Mouse (Mus musculus) gastrocnemius, adult 2 months (tissue): Measurements from ENCODE around the gene Gm14322. TPM values are rescaled to one million over a fixed set of nuclear protein-coding genes. Genes with fewer than 3 reads are reported as not detected.
"Not testable (repeated sequence)": the region's sequence is repeated elsewhere in the genome, so short reads cannot be mapped to it uniquely, and the experiment has no call there.

ENCODE experiments used
- DNase-seq: peaks from one replicate; pipeline ENCODE4 v3.0.0; 2022
- H3K27ac ChIP-seq: fragments of 200-600 bp; 2 replicates; pipeline ENCODE4 v1.8.1; 2022; ENCODE audit warnings: mild to moderate bottlenecking
- H3K4me3 ChIP-seq: fragments of 200-600 bp; 2 replicates; pipeline ENCODE4 v1.8.1; 2022; ENCODE audit warnings: mild to moderate bottlenecking, moderate library complexity
- intact Hi-C: fragments of 180-260 bp; cut with DNase I; formaldehyde crosslinking; loops from one replicate; pipeline ENCODE4 v1.15.1; 2025
- long read RNA-seq, 2 experiments: library from polyadenylated mRNA; stranded (forward); transcript quantifications; one replicate each; pipeline ENCODE4 v2.0.0; 2021
- total RNA-seq, 2 experiments: library from RNA; stranded (reverse); gene quantifications; 2 replicates each; pipeline ENCODE4 v1.2.3; 2021

The Gm14322 gene
- 10 to 100 TPM; 28.9 to 31.3 TPM for total RNA-seq
- long read RNA-seq, experiment 1, transcript Gm14322-203 (6 exons, 744 nt), result major isoform, 8 of 41 reads
- long read RNA-seq, experiment 1, partial matches to known transcripts, result 3 of 41 reads
- long read RNA-seq, experiment 1, other reads (novel, unspliced or antisense), result 30 of 41 reads
- long read RNA-seq, experiment 2, transcript Gm14322-203 (6 exons, 744 nt), result major isoform, 12 of 39 reads
- long read RNA-seq, experiment 2, partial matches to known transcripts, result 17 of 39 reads
- long read RNA-seq, experiment 2, other reads (novel, unspliced or antisense), result 10 of 39 reads

DNA sequence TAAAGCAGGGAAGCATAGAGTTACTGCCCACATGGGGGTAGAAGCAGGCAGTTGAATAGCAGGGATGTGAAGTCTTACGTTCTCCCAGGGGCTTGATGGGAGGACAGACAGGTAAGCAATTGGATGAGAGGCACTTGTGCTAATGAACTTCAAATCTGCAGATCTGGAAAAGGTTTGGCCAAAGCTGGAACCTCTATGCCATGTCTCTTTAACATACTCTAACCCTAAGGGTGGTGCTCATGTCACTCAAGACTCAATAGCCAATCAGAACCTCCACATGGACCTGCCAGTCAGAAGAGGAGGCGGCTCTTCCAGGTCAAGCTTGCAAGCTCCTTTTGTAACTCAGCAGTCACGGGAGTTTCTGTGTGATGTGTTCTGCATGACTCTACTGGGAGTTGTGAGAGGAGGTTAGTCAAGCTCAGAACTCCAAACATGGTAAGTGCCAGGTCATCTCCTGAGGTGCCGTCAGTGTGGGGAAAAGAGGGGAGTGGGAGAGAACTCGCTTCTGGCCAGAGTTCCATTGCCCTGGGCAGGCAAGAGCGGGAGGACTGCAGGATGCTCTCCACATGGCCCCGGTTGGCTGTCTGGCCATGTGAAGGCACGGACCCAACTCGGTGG, at the start of gene Gm14322:
Gm14322 (plus strand) TSS at position 348 of the 618 bp plus-strand sequence.
- Histone ChIP-seq H3K27ac (peak within 1 kb of the TSS; percentile 3; the same call in 1 of the 2 replicates), H3K4me3 (peak within 1 kb of the TSS; percentile 66)
- DNase-seq, result peak; percentile 39
- intact Hi-C loops, result not testable (repeated sequence)

DNA sequence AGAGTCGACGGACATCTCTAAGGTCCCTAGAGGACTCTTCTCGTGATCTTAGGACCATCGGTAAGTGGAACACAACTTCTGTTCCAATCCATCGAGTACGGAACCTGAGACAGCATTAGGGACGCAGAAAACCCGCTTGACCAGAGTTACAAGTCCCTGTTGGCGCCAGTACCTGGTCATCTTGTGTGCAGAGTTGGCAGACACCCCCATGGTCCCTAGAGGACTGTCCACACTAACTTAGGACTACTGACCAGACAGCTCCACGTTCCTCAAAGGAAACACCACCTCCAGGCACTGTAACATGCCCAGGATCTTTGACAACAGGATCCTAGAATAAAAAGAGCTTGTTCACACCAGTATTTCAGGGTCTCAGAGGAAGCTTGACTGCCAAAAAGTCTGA, 17.6 kb upstream of the Gm14322 start:
- H3K4me3 ChIP-seq, intact Hi-C loops, H3K27ac ChIP-seq, DNase-seq: not testable (repeated sequence)

DNA sequence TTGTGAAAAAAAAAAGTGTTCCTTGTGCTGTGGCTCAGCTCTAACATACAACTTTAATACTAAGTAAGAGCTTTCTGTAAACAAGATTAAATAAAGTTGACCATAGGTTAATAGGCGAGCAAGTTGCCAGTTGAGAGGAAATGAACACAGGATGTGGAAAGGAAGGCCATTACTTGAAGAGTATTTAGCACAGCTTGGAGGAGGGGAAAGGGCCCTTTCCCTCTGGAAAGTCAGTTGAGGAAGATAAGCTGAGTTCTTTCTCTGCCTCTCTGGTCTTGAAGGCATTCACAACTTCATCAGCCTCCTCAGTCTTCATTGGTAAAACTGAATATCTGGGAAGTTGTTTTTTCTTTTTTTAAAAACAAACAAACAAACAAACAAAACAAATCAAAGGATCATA, 28.3 kb downstream of the Gm14322 start:
- H3K27ac ChIP-seq, intact Hi-C loops, DNase-seq, H3K4me3 ChIP-seq: not testable (repeated sequence)

DNA sequence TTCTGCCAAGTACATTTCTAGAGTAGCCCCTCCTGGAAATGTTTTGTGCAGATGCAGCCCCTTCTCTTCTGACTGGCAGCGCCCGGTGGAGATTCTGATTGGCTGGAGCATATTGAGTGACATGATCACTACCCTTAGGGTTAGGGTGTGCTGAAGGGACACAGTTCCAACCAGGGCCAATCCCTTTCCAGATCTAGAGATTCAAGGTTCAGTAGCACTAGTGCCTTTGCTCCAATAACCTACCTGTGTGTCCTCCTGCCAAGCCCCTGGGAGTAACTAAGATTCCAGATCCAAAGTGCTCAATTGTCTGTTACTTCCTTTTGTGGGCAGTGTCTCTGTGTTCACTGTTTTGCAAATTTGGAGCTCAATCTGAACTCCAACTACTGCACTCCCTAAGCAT, 47.1 kb downstream of the Gm14322 start:
- H3K4me3 ChIP-seq, intact Hi-C loops, H3K27ac ChIP-seq, DNase-seq: not testable (repeated sequence)

Other genes with a start within 250 kb of the Gm14322 start
- gene Gm14406, start 181.1 kb upstream of the Gm14322 start, total RNA-seq, result under 1 TPM in 1 of 2 experiments, not detected in 1; 0.20 TPM
- gene Gm14325, start 81.0 kb downstream of the Gm14322 start, total RNA-seq, result 10 to 100 TPM; 91.9 to 96.6 TPM
- gene Gm14327, start 137.8 kb downstream of the Gm14322 start, total RNA-seq, result 1 to 10 TPM; 4.0 to 5.0 TPM
- 1 to 10 TPM; 1.1 to 1.8 TPM for gene Zfp972, start 166.3 kb downstream of the Gm14322 start, total RNA-seq
- 10 to 100 TPM; 37.4 to 42.4 TPM for gene Gm14326, start 198.0 kb downstream of the Gm14322 start, total RNA-seq